Mouse (Mus musculus): ENCODE results near the gene Fndc1. TPM values are rescaled to one million over a fixed set of nuclear protein-coding genes. Genes with fewer than 3 reads are reported as not detected.

Gene Fndc1
- polyA plus RNA-seq, 1 experiment from 2014 or later, result 13.3 TPM

DNA sequence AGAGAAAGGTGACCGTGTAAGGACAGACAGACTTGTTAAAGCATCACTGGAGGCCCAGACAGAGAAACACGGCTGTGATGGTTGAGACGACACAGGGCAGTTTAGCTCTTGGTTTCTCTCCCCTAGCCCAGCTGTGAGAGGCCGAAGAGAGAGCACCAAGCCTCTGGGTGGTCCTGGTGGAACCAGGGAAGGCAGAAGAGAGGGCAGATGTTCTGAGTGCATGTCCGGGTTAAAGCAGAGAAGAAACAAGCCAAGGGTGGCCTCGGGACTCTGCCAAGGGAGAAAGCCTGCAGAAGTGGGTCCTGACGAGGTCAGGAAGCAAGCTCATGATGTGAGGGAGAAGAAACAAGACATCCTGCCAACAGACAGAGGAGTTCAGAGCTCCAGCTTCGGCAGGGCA, 31.5 kb downstream of the Fndc1 start:
- H3K9ac ChIP-seq (ENCODE audit: low read depth, low read length), result no peak overlapping the region
- no peaks in the 10 kb centered on the region for H3K36me3 ChIP-seq (ENCODE audit: control insufficient read depth, insufficient read depth, low read length)
- no peak for ATAC-seq
- H3K4me2 ChIP-seq (ENCODE audit: low read depth, low read length), result no peak overlapping the region
- H3K9me3 ChIP-seq (ENCODE audit: control insufficient read depth, low read length), result no peaks in the 10 kb centered on the region
- H3K27ac ChIP-seq (ENCODE audit: low read length), result no peak overlapping the region
- 81% methylated on average over 8 of the region's 8 CpGs for WGBS
- no peaks in the 10 kb centered on the region for H3K27me3 ChIP-seq (replicated peaks; ENCODE audit: control insufficient read depth, insufficient read depth, low read length)
- no peak overlapping the region for H3K4me3 ChIP-seq (ENCODE audit: low read length)
- no peaks in the 10 kb centered on the region for H3K4me1 ChIP-seq (ENCODE audit: control insufficient read depth, insufficient read depth, low read length)

DNA sequence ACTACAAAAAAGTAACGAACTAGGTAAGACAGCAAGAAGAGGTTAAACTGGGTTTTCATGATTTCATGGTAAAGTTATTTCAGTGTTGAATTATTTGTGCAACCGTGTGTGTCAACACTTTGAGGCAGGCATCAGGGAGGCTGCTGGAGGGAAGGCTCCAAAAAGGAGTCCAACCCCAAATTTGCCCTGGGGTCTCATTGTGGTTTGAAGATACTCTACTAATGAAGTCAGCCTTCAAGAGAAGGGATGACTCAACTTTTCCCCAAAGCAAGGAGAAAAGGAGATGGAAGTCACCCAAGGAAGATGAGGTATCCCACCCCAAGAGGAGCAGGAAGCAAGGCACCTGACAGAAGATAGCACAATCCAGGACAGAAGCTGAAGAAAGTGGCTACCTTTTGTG, 31.9 kb downstream of the Fndc1 start:
- Histone ChIP-seq H3K9ac (ENCODE audit: low read depth, low read length) (no peak overlapping the region), H3K27me3 (replicated peaks; ENCODE audit: control insufficient read depth, insufficient read depth, low read length) (no peaks in the 10 kb centered on the region), H3K4me2 (ENCODE audit: low read depth, low read length) (no peak overlapping the region), H3K4me1 (ENCODE audit: control insufficient read depth, insufficient read depth, low read length) (no peaks in the 10 kb centered on the region), H3K27ac (ENCODE audit: low read length) (no peak overlapping the region), H3K9me3 (ENCODE audit: control insufficient read depth, low read length) (no peaks in the 10 kb centered on the region), H3K4me3 (ENCODE audit: low read length) (no peak overlapping the region), H3K36me3 (ENCODE audit: control insufficient read depth, insufficient read depth, low read length) (no peaks in the 10 kb centered on the region)
- ATAC-seq, result no peak
- WGBS, result 70% methylated on average over 2 of the region's 2 CpGs

DNA sequence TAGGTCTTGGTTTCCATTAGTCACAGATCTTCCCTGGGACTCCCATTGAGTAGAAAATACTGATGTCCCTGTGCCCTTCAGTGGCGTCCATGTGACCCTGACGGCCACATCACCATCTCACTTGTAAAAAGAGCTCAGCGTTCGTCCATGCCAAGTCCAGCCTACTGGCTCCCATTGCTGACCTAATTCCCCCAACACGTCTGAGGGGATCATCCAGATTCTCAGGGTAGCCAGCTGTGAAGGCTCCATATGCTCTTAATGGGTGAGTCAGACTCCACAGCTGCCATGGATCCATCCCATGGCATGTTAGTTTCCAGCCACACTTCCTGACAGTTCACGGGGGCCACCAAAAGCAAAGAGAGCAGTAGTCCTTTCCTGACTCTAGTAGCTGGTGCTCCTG, 33.0 kb downstream of the Fndc1 start:
- no peak overlapping the region for H3K4me2 ChIP-seq (ENCODE audit: low read depth, low read length)
- H3K9me3 ChIP-seq (ENCODE audit: control insufficient read depth, low read length), result no peaks in the 10 kb centered on the region
- no peak overlapping the region for H3K4me3 ChIP-seq (ENCODE audit: low read length)
- no peak overlapping the region for H3K9ac ChIP-seq (ENCODE audit: low read depth, low read length)
- no peaks in the 10 kb centered on the region for H3K4me1 ChIP-seq (ENCODE audit: control insufficient read depth, insufficient read depth, low read length)
- H3K27ac ChIP-seq (ENCODE audit: low read length), result no peak overlapping the region
- H3K36me3 ChIP-seq (ENCODE audit: control insufficient read depth, insufficient read depth, low read length), result no peaks in the 10 kb centered on the region
- no peaks in the 10 kb centered on the region for H3K27me3 ChIP-seq (replicated peaks; ENCODE audit: control insufficient read depth, insufficient read depth, low read length)
- no peak for ATAC-seq
- WGBS, result 70% methylated on average over 6 of the region's 6 CpGs

DNA sequence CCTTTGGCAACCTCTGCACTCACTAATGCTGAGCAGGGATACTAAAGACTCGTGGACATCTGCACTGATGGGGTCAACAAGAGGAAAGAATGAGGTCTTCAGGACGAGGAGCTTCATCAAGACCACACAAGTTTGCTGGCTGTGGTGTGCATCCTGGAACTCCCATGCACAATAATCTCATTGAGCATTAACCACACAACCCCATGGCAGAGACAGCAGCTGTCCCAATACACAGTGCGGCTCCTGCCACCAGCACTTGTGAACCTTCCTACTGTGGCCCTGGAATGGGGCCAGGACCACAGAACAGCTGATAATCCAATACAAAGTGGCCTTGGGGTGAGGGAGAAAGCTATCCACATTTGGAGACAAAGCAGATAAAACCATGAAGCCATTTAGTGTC, 36.6 kb downstream of the Fndc1 start:
- 77% methylated on average over 3 of the region's 3 CpGs for WGBS
- H3K9ac ChIP-seq (ENCODE audit: low read depth, low read length), result no peak overlapping the region
- no peak for ATAC-seq

DNA sequence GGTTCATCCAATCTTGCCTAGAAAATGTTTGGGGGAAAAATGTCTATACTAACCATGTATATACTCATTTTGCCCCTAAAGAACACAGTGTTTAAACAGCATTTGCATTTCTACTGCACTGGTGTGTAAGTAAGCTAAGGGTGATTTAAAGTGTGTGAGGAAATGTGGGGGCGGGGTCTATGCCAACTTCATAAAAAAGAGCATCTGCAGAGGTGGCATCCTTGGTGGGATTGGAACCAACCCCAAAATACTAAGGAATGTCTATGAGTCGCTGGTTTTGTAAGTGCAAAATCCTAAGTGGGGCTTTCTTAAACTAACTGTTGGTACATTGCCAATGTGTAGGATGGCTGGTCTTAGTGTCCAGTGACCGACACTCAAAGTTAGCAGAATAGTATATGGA, 53.0 kb downstream of the Fndc1 start:
- Histone ChIP-seq H3K27ac (ENCODE audit: low read length) (no peak overlapping the region), H3K4me1 (ENCODE audit: control insufficient read depth, insufficient read depth, low read length) (no peaks in the 10 kb centered on the region), H3K9ac (ENCODE audit: low read depth, low read length) (no peak overlapping the region), H3K4me2 (ENCODE audit: low read depth, low read length) (no peak overlapping the region), H3K4me3 (ENCODE audit: low read length) (no peak overlapping the region), H3K9me3 (ENCODE audit: control insufficient read depth, low read length) (no peaks in the 10 kb centered on the region), H3K27me3 (replicated peaks; ENCODE audit: control insufficient read depth, insufficient read depth, low read length) (no peaks in the 10 kb centered on the region), H3K36me3 (ENCODE audit: control insufficient read depth, insufficient read depth, low read length) (no peaks in the 10 kb centered on the region)
- WGBS, result 77% methylated on average over 3 of the region's 3 CpGs
- no peak for ATAC-seq

More for the DNA sequence above, 36.6 kb downstream of the Fndc1 start:
- no peak overlapping the region for H3K27ac ChIP-seq (ENCODE audit: low read length)
- H3K4me3 ChIP-seq (ENCODE audit: low read length), result no peak overlapping the region
- H3K9me3 ChIP-seq (ENCODE audit: control insufficient read depth, low read length), result no peaks in the 10 kb centered on the region
- H3K4me2 ChIP-seq (ENCODE audit: low read depth, low read length), result no peak overlapping the region
- no peaks in the 10 kb centered on the region for H3K27me3 ChIP-seq (replicated peaks; ENCODE audit: control insufficient read depth, insufficient read depth, low read length)
- no peaks in the 10 kb centered on the region for H3K4me1 ChIP-seq (ENCODE audit: control insufficient read depth, insufficient read depth, low read length)
- no peaks in the 10 kb centered on the region for H3K36me3 ChIP-seq (ENCODE audit: control insufficient read depth, insufficient read depth, low read length)

DNA sequence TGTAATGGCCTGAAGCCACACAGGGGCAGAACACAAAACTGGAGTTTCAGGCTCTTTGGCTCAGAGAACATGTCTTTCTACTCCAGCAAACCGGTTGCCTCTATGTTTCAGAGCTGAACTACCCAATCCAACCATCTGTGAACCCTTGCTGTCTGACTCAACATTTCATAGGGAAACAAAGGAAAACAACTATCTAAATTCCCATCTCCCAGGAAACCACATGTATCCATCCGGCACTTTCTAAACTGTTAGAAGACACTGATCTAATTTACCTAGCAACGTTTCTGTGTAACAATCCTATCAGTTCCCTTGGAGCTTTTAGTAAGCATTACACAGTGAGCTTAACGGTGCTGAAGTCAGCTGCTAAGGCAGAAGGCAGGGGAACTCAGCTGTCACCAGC, 67.3 kb downstream of the Fndc1 start:
- H3K36me3 ChIP-seq (ENCODE audit: control insufficient read depth, insufficient read depth, low read length), result no peaks in the 10 kb centered on the region
- no peak for ATAC-seq
- H3K4me1 ChIP-seq (ENCODE audit: control insufficient read depth, insufficient read depth, low read length), result no peaks in the 10 kb centered on the region
- 79% methylated on average over 4 of the region's 4 CpGs for WGBS
- no peaks in the 10 kb centered on the region for H3K27me3 ChIP-seq (replicated peaks; ENCODE audit: control insufficient read depth, insufficient read depth, low read length)
- H3K4me2 ChIP-seq (ENCODE audit: low read depth, low read length), result no peak overlapping the region
- H3K9ac ChIP-seq (ENCODE audit: low read depth, low read length), result no peak overlapping the region
- H3K27ac ChIP-seq (ENCODE audit: low read length), result no peak overlapping the region
- no peak overlapping the region for H3K4me3 ChIP-seq (ENCODE audit: low read length)
- H3K9me3 ChIP-seq (ENCODE audit: control insufficient read depth, low read length), result no peaks in the 10 kb centered on the region

DNA sequence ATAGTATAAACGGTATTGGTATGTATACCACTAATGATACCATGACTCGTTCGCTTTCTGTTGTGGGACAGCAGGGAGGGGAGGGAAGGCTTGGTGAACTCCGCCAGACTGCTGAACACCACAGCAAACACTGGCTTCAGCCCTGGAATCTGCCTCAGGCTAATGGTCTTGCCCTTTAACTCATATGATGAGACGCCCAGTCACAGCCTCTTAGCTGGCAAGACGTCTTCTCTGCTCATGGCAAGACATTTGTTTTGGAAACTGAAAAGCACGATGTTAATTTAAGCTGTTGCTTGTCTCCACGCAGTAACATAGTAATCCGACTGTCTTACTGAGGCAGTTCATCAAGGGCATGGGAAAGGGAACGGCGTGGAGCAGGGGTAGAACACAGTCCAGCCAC, 72.1 kb downstream of the Fndc1 start:
- Histone ChIP-seq H3K27me3 (replicated peaks; ENCODE audit: control insufficient read depth, insufficient read depth, low read length) (no peaks in the 10 kb centered on the region), H3K27ac (ENCODE audit: low read length) (no peak overlapping the region), H3K4me2 (ENCODE audit: low read depth, low read length) (no peak overlapping the region), H3K9me3 (ENCODE audit: control insufficient read depth, low read length) (no peaks in the 10 kb centered on the region), H3K36me3 (ENCODE audit: control insufficient read depth, insufficient read depth, low read length) (no peaks in the 10 kb centered on the region), H3K9ac (ENCODE audit: low read depth, low read length) (no peak overlapping the region), H3K4me1 (ENCODE audit: control insufficient read depth, insufficient read depth, low read length) (no peaks in the 10 kb centered on the region), H3K4me3 (ENCODE audit: low read length) (no peak overlapping the region)
- no peak for ATAC-seq
- 86% methylated on average over 11 of the region's 11 CpGs for WGBS

DNA sequence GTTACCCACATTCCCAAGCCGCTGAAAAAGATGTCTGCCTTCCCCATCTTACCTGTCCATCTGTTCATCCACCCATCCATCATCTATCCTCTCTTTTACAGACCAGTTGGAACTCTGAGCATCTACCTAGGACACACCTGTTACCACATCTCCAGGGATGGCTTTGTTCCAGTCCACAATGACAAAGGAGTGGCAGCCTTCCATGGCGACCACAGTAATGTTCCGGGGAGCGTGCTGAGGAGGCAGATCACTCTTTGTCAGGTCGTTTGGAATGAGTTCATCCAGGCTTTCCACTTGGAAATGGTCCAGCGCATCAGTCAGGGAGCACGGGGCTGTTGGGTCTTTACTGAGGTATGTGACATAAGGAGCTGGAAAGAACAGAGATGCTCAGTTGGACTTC, 73.7 kb downstream of the Fndc1 start:
- Histone ChIP-seq H3K9ac (ENCODE audit: low read depth, low read length) (no peak overlapping the region), H3K4me2 (ENCODE audit: low read depth, low read length) (no peak overlapping the region), H3K4me3 (ENCODE audit: low read length) (no peak overlapping the region), H3K4me1 (ENCODE audit: control insufficient read depth, insufficient read depth, low read length) (no peaks in the 10 kb centered on the region), H3K36me3 (ENCODE audit: control insufficient read depth, insufficient read depth, low read length) (no peaks in the 10 kb centered on the region), H3K9me3 (ENCODE audit: control insufficient read depth, low read length) (no peaks in the 10 kb centered on the region), H3K27ac (ENCODE audit: low read length) (no peak overlapping the region), H3K27me3 (replicated peaks; ENCODE audit: control insufficient read depth, insufficient read depth, low read length) (no peaks in the 10 kb centered on the region)
- no peak for ATAC-seq
- 70% methylated on average over 7 of the region's 7 CpGs for WGBS

DNA sequence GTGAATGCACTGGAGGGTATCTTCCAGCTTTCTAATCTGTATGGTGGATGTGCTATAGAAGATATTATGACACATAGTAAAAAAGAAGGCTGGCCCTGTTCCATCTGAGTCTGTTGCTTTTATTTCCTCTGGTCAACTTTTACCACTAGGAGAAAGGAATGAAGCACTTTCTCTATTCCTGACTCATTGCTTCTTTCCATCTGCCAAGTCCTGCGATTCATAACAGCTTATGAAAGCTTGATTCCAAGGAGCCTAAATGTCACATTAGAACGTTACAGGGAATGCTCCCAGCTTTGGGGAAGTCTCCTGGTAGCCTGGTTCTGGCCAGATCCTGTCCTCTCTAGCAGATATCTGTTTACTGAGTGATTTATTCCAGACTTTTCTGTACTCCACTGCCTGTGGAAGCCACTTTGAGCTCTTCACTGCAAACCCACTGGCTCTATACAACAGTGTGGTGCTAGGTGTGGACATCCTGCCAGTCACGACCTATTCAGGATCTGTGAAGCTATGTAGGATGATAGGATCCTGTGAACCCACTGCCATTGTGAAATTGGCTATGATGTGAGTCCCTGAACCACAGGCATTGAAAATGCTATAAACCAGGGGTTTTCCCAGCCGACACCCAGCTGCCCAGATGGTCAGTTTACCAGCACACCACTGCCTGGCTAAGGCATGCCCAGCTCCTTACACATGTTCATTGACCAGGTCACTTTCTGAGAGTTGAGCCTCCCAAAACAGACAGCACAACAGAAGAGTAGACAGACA, 77.9 kb downstream of the Fndc1 start:
- 80% methylated on average over 4 of the region's 4 CpGs for WGBS
- H3K4me1 ChIP-seq (ENCODE audit: control insufficient read depth, insufficient read depth, low read length), result no peaks in the 10 kb centered on the region
- H3K4me2 ChIP-seq (ENCODE audit: low read depth, low read length), result no peak overlapping the region
- H3K9me3 ChIP-seq (ENCODE audit: control insufficient read depth, low read length), result no peaks in the 10 kb centered on the region
- no peak overlapping the region for H3K9ac ChIP-seq (ENCODE audit: low read depth, low read length)
- no peak for ATAC-seq
- H3K27ac ChIP-seq (ENCODE audit: low read length), result no peak overlapping the region
- no peak overlapping the region for H3K4me3 ChIP-seq (ENCODE audit: low read length)
- H3K36me3 ChIP-seq (ENCODE audit: control insufficient read depth, insufficient read depth, low read length), result no peaks in the 10 kb centered on the region
- no peaks in the 10 kb centered on the region for H3K27me3 ChIP-seq (replicated peaks; ENCODE audit: control insufficient read depth, insufficient read depth, low read length)

DNA sequence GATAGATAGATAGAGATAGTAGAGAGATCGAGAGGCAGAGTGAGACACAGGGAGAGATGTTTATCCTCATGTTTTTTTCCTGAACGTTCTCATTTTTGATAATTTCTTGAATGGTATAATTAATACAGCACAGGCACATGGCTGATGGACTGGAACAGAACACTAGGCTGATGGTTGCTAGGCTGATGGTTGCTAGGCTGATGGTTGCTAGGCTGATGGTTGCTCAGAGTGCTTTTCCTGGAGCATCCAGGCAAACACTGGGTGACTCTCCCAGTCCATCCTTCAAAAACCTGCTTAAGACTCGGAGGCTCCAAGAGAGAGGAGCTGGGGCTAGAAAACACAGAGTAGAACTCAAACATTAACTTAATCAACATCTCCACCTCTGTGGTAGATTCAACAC, 80.3 kb downstream of the Fndc1 start:
- ATAC-seq, result no peak
- Histone ChIP-seq H3K36me3 (ENCODE audit: control insufficient read depth, insufficient read depth, low read length) (no peaks in the 10 kb centered on the region), H3K4me3 (ENCODE audit: low read length) (no peak overlapping the region), H3K4me2 (ENCODE audit: low read depth, low read length) (no peak overlapping the region), H3K4me1 (ENCODE audit: control insufficient read depth, insufficient read depth, low read length) (no peaks in the 10 kb centered on the region), H3K27ac (ENCODE audit: low read length) (no peak overlapping the region), H3K9ac (ENCODE audit: low read depth, low read length) (no peak overlapping the region), H3K27me3 (replicated peaks; ENCODE audit: control insufficient read depth, insufficient read depth, low read length) (no peaks in the 10 kb centered on the region), H3K9me3 (ENCODE audit: control insufficient read depth, low read length) (no peaks in the 10 kb centered on the region)
- 82% methylated on average over 3 of the region's 3 CpGs for WGBS
